Mouse (Mus musculus): ENCODE measurements around the gene Mgp.

Mgp gene

DNA sequence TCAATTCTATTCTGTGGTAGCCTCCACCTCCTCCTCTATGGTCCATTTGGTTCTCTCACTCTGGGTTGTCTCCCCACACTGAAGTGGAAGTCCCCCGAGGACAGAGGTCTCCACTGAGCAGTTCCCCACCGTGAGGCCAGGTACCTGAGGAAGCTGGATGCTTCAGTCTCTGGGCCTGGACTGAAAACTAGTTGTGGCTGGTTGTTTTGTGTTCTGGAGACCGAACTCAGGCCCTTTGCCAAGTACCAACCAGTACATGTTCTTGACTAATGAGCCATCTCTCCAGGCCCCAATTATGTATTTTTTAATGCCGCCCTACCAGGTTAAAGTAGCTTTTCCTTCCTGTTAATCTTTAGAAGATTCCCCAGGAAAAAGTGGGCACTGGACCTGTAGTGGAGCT is 23.3 kb downstream of the Mgp start:
- DNase-seq (ENCODE audit: low spot score in 2 of 2) = no peak

DNA sequence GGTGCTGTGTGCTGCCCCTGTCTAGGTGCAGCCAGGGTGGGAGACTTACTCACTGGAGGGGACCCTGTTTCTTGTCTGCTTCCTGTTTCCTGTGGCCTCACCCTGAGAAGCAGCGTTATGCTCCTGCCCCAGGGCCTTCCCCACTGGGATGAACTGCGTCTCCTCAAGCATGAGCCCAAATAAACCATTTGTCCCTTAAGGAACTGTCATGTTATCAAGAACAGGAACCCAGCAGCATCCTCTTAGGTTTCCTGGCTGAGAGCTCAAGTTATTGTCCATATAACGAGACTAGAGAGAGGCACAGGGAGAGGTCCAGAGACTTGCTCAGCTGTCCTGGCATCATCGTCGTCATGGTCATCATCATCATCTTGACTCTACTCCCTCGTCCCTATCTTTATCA is 25.4 kb downstream of the Mgp start:
- DNase-seq (ENCODE audit: low spot score in 2 of 2) = no peak

DNA sequence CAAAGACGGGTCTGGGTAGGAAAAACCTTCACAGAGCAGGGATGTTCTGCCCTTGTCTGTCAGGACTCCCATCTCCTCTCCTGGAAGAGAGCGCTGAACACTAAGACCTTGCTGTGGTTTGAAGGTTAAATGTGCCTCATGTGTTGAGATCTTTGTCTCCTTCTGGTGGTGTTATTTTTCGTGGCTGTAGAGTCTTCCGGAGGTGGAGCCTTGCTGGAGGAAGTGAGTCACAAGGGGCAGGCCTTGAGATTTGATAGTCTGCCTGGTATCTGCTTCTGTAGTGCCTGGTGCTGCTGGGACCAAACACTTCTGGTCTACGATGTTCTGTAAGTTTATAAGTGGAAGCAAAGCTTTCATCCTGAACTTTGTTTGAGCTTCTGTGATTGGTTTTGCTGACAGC is 26.7 kb downstream of the Mgp start:
- no peak for DNase-seq (ENCODE audit: low spot score in 2 of 2)

DNA sequence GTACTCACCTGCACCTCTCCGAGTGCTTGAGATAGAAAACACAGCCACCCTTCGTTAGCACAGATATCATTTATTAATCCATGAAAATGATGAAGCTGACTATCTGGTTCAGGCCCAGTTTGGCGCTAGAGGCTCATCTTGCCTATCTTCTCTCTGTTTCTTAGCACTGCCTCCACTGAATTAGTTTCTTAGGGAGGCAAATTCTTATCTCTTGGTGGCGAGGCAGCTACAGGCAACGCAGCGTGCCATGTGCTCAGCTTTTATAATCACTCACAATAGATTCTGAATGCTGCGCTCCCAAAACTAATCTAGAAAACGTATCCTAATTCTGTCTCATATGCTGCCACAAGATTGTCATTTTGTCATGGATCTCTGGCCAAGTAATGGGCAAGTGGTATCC is 27.2 kb downstream of the Mgp start:
- no peak for DNase-seq (ENCODE audit: low spot score in 2 of 2)

DNA sequence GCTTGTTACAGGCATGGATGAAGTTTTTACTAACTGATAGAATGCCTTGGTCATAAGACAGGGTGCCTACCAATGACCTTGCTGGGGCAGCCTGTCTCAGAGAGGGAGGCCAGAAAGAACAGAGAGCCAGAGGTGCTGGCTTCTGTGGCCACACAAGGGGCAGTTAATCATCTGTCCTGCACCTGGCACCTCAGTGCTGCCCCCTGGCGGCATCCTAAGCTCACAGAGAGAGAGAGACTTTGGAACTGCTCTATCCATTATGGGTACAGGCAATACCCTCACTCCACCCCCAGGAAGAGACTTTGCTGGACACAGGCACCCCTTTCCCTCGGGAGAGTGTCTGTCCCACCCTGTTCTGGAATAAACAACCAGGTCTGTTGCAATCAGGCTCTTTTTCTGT is 27.8 kb downstream of the Mgp start:
- DNase-seq (ENCODE audit: low spot score in 2 of 2) = peak; percentile 61 to 76

DNA sequence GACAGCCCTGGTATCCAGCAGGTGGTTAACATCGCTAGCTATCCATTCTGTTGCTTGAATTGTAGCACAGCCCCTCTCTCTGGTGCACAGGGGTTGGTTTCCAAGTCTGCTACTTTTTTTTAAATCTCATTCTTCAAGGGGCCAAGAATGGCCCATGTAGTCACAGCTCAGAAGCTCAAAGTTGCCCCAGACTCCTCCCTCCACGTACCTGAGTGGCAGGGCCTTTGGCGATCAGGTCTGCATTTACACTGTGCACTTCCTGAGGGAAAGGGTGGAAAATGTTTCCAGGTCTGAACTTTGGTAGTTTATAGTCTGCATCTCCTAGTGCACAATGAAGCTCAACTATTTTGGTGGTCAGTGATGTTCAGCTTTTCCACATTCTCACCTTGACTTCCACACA is 28.4 kb downstream of the Mgp start:
- DNase-seq (ENCODE audit: low spot score in 2 of 2) = no peak

DNA sequence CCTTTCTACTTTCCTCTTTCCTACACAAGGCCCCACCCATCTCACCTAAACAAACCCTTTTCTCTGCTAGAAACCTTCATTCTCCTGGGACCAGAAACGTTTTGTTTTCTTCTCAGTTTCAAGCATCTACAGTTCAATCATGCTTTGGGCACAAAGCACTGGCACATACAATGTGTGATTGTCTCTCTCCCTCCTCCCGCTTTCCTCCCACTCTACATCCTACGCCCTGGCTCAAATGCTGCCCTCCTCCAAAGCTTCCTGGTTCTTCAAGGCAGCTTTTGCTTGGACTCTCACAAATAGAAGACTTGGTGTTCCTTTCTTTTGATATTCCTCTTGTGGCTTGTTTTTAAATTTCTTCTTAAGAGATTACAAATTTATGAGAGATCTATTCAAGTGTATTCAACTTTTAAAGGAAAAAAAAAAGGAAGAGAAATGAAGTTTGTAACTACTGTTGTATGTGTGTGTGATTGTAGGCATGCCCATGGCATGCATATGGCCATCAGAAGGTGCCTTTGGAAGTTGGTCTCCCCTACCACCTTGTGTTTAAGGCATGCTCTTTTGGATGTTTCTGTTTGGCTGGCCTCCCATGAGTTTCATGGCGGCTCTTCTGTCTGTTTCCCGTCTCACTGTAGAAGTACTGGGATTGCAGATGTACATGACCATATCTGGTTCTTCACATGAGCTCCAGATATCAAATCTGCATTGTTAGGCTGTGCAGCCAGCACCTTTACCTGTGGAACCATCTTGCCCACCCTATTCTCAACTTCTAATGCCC is 29.7 kb downstream of the Mgp start:
- DNase-seq (ENCODE audit: low spot score in 2 of 2) = no peak

DNA sequence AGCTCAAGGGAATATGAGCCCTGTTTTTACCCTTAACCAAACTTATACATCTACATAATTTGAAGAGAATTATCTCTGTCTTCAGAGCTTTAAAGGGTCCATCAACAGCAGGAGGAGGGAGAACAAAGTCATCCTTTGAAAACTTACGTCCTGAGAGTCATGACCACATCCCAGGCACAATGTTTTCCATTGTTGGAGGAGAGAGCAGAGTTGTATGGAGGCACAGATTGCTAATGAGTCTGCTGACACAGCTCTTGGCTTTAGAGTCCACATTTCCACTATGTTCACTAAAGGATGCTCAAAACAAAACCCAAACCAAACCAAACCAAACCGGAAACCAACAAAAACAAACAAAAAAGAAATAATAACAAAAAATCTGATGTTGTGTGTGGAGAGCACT is 30.7 kb downstream of the Mgp start:
- no peak for DNase-seq (ENCODE audit: low spot score in 2 of 2)

DNA sequence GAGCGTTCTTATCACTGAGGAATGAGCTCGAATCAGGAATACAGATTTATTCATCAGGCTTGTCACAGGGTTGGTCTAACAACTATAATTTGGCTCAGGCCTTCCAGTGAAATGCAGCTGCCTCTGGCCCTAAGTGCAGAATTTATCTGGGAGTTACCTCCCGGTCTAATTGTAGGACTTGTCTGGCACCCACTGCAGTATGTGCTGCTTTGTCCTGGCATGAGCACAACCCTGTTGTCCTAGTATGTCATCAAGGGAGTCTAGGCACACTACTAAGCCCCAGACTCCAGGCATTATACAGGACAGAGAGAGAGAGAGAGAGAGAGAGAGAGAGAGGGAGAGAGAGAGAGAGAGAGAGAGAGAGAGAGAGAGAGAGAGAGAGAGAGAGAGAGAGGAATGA is 38.3 kb downstream of the Mgp start:
- DNase-seq (ENCODE audit: low spot score in 2 of 2) = no peak

DNA sequence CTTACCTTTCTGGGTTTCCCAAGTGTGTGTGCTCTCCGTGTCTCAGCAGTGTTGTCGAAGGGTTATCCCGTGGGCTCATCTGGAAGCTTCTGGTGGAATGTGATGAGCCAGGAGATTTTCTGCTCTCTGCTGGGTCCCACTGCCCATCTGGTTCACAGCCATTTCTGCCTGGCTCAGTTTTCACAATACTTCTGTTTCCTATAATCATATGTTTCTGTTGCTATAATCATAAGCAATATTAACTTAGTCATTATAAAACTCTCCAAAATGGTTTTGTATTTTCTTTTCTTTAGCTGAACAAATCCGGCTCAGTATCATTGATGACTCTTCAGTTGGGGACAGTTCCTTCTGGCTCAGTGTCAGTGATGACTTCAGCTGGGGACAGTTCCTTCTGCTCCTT is 40.3 kb downstream of the Mgp start, which contains the start of gene Smco3:
TSS of gene Smco3 (minus strand) at position 101 of the 400 bp plus-strand sequence.
- DNase-seq (ENCODE audit: low spot score in 2 of 2) = no peak

DNA sequence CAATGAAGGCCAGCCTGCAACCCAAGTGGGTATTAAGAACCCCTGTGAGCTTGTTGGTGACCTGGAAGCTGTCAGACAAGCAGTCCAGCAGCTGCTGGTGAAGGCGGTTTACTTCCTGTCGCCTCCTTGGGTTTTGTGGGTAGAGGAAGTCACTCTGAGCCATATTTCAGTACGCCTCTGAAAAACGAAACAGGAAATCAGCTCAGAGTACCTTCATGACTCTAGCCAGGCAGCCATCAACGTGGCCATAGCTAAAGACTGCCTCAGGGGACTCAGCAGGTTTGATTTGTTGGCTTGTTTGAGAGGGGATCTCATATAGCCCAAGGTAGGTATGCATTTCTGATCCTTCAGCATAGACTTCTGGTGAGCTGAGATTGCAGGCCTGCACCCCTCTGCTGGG is 43.9 kb downstream of the Mgp start:
- DNase-seq (ENCODE audit: low spot score in 2 of 2) = no peak

DNA sequence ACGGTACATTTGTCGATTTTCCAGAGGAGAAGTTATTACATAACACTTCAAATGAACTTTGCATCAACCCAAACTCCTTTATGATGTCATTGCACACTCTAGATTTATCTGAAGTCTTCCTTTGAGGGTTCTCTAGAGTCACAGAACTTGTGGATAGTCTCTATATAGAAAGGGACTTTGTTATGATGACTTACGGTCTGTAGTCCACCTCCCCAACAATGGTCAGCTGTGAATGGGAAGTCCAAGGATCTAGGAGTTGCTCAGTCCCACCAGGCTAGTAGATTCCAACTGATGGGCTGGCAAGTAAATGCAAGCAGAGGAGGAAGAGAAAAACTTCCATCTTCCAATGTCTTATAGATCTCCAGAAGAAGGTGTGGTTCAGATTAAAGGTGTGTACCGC is 46.9 kb downstream of the Mgp start:
- DNase-seq (ENCODE audit: low spot score in 2 of 2) = no peak

DNA sequence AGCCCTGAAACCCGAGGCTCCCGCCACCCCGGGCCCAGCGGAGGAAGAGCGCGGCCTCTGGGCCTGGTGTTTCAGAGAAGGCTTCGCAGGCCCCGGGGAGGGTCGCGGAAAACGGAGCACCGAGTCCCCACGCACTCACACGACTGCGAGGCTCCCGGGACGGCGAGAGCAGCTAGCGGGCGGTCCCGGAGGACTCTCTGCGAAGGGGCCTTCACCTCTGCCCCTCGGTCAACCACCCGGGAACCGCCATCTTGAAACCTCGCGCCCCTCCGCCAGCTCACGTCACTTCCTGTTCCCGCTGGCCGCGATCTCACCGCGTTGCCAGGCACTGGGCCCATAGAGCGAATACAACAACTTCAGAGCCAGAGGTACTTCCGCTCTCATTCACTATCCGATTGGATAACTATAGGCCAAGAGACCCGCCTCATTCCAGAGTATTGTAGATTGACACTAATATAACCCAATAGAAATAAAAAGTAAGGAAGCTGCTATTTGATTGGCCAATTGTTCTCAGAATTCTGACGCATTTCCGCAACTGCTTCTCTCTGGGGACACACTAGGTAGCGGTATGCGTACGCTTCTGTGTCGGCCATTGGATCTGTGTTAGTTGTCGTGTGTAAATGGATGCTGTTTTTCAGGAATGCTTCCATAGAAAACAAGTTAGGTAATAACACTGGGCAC is 47.6 kb downstream of the Mgp start, which contains the start of gene Wbp11:
TSS of gene Wbp11 (minus strand) at position 353 of the 681 bp plus-strand sequence.
- peak; percentile 85 to 92 for DNase-seq (ENCODE audit: low spot score in 2 of 2)

DNA sequence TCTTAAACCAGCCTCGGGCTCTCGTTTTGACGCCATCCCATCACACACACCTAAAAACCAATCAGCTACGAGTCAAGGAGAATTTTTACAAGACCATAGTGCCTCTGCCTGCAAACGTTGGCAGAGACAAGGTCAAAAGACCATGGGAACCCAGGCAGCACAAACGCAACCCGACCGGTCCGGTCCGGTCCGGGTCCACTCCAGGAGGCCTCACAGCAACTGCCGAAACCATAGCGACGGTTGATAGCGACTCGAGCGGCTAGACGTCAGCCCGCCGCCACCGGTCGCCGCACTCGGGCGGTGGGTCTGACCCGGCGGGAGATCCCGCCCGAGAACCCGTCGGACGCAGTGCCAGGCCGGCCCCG is 48.1 kb downstream of the Mgp start, which contains the start of gene BC049715:
TSS of gene BC049715 (plus strand) at position 111 of the 365 bp plus-strand sequence.
- DNase-seq (ENCODE audit: low spot score in 2 of 2) = no peak

DNA sequence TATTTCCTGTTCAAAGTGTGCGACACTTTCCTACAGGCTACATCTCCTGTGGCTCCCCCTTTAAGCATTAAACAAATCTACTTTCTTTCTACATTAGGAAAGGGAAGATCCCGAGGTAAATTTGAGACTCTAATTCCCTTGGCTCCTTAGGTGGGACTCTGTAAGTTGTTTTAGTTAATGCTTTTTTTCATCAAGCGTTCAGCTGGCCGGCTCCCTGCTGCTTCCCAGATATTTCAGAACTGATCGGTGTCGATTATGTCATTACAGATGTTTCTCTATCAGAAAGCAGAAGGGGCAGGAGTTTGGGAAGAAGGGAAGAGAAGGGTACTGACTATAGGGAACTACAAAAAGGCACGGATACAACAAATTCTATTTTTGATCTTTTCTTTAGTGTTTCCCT is 48.5 kb downstream of the Mgp start:
- no peak for DNase-seq (ENCODE audit: low spot score in 2 of 2)

DNA sequence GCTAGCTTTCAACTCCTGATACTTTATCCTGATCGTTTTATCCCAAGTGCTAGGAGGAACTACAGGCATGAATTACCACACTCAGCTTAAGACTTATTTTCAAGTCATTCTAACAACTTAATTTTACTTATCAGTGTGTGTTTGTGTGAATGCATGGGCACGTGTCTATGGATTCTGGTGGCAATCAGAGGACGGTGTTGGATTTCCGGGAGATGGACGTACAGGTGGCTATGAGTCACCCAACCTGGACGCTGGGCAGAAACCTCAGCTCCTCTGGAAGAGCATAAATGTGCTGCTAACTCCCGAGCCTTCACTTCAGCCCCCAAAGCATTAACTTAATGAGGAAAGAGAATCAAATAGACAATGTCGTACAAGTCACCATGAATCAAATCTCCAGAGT is 50.6 kb downstream of the Mgp start:
- no peak for DNase-seq (ENCODE audit: low spot score in 2 of 2)

Data from spleen, postnatal 14 days (tissue).